Mouse (Mus musculus): ENCODE results near the gene Med11.
"Not testable (repeated sequence)": the region's sequence is repeated elsewhere in the genome, so short reads cannot be mapped to it uniquely, and the experiment has no call there.

Gene Med11

DNA sequence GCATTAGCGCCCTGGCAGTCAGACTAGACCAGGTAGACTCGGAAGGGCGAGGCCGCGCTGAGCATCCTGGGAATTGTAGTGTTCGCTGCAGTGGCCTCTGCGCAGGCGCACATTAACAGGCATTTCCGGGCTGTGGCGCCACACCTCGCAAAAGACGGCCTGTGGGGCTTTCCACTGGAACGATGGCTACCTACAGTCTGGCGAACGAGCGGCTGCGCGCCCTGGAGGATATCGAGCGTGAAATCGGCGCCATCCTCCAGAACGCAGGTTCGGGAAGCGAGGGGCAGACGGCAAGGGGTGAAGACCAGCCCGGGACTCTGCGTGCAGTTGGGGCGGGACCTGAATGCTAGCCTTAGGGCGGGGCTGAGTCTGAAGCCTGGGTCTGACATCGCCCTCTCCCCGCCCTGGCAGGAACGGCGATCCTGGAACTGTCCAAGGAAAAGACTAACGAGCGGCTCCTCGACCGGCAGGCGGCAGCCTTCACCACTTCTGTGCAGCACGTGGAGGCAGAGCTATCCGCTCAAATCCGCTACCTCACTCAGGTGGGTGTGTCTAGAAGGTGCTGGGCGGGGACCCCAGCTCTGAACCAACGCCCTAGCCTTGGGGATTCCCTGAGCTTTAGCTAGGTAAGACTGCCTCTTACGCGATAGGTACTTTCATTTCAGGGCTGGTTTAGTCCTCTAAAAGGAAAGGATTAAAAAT is at the start of gene Med11:
TSS of gene Med11 (plus strand) at position 123 of the 702 bp plus-strand sequence.
- DNase-seq, result peak; percentile 98

- peak; percentile 37 for DNase-seq
Observed at GRCm38 (mm10) chr11:70403598-70403997, 48.1 kb upstream of the Med11 start.

DNA sequence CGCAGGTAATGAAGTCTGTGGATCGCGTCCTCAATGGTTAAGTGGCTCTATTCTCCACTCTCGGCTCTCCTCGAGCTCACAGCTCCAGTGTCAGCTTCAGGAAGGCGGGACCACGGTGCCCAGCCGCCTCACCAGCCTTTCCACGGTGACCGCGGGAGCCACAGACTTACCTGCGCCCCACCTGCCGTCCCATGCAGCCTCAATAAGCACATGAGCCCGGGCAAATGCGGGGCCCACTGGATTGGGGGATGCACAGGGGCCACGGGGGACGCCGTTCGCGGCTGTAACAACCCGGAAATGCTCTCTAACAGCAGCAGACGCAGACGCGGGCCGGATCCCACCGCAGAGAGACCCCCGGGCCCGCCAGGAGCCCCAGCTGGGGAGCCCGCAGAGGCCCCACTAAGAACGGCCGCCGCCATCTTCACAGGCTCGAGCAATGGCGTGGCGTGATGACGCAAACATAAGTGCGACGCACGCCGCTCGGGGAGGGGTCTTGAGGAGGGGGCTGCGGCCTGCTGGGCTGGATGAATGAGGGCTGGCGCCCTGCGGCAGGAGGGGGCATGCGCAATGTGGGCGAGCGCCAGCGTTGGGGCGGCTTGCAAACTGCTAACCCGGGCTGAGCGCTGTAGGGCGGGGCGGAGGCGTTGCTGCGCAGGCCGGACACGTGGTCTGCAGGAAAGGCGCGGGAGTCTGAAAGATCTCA is 42.0 kb upstream of the Med11 start, which contains the start of gene Pelp1:
TSS of gene Pelp1 (minus strand) at position 438 of the 703 bp plus-strand sequence.
- peak; percentile 93 for DNase-seq

- no peak for DNase-seq
Observed at GRCm38 (mm10) chr11:70410297-70410643, 41.4 kb upstream of the Med11 start.

GRCm38 (mm10) chr11:70412591-70412990 is 39.1 kb upstream of the Med11 start:
- no peak for DNase-seq

DNA sequence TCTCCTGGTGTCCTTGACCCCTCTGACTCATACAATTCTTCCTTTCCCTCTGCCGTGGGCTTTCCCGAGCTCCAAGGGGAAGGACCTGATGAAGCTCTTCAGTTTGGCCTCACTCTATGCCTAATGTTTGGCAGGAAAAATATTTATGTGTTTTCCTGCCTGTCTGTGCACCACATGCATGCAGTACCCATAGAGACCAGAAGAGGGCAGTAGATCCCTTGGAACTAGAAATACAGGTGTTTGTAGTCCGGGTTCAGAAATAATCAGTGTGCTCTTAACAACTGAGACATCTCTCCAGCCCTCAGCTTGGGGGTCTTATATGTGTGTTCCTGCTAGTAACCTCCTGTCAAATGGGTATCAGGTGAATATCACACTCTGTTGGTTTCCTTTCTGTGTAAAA is 37.8 kb upstream of the Med11 start:
- DNase-seq, result peak; percentile 86

DNA sequence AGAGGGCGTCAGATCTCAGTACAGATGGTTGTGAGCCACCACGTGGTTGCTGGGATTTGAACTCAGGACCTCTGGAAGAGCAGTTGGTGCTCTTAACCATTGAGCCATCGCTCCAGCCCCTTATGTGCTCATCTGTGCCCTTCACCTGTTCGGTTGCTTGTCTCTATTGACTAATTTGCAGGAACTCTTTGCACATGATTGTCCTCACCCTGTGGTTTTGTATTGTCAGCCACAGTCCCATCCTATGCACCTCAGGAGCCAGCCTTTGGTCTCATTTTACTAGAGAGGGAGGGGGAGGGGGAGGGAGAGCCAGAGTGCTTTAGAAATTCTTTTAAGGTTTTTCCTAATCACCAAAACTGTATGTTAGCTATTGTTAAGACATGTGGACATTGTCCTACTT is 33.5 kb upstream of the Med11 start:
- no peak for DNase-seq

DNA sequence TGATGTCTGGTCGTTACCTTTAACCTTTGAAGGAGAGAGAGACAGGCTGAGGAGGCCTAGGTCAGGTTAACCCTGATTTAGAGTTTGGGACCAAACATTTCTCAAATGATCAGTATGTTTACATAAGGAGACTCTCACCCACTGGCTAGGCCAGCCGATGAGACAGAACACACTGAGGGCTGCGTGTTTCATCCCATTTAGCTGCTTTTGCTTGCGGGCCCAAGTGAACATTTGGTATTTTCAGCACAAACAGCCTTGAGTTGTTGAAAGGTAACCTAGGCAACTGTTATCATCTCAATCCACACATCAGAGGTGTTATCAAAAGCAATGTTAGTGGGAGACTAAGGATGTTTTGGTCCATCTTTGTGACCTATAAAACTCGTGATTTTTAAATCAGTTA is 32.2 kb upstream of the Med11 start:
- DNase-seq, result no peak

DNA sequence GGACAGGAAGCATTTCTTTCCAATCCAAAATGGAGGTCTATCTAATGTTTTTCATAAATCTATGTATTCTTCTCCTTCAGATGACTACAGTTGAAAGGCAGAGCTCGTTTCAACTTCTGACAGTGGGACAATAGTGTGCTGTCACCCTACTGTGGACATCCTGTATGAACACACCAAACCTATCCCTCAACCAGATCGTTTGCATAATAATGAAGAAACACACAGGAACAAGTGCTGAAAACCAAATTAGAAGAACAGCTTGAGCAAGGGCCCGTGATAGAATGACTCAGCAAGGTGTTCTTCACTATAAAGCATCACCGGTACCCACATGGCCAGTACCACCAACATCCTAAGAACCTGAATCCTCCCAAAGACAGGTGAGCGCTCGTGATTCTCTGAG is 25.1 kb upstream of the Med11 start:
- not testable (repeated sequence) for DNase-seq

DNA sequence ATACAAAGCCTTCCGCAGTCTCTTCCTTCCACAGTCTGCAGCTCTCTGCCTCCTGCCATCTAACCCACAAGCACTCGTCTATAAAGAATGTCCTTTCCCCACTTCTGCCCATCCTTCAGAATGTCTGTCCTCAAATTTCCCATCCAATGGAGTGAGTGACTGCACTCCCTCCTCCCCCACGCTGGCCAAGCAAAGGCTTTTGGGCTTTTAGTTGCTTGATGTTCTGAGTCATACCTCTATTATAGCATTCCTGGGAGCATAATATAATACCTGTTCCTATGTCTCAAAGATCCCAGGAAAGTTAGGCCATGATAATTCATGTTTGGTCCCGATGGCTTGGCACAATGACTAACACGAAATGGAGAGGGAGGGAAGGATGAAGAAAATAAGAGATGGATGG is 20.1 kb upstream of the Med11 start:
- DNase-seq, result no peak

DNA sequence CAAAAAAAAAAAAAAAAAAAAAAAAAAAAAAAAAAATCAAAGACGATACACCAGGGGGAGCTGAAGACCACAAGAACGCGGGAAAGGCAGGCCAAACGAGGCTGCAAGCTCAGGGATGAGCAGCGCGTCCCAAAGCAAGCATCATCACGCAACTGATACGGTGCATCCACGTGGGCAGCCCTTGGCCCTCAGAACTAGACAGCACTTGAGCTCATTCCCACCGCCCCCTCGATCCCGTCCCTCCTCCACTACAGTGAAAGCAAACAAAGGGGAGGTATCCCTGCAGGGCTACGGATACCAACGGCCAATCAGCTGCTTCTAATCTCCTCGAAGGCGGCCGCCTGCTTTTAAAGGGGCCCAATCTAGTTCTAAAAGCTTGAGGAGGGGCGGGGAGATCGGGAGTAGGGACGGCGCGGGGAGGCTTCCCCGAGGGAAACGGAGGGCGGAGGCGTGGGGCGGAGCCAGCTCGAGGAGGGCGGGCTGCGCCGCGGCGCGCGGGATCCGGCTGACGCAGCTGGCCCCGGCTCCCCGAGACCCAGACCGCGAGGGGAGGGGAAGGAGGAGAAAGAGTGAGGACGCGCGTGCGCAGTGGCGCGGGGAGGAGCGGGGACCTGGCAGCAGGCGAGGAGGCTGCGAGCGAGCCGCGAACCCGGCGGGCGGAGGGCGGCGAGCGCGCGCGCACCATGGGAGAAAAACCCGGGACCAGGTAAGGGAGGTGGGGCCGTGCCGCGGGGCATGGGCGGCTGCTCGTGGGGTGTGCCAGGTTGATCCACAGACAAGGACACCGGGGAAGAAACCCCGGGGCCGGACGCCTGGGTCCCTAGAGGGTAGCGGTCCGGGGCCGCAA is 19.4 kb upstream of the Med11 start, which contains the start of gene Arrb2:
TSS of gene Arrb2 (plus strand) at position 588 of the 847 bp plus-strand sequence.
- DNase-seq, result peak; percentile 98

DNA sequence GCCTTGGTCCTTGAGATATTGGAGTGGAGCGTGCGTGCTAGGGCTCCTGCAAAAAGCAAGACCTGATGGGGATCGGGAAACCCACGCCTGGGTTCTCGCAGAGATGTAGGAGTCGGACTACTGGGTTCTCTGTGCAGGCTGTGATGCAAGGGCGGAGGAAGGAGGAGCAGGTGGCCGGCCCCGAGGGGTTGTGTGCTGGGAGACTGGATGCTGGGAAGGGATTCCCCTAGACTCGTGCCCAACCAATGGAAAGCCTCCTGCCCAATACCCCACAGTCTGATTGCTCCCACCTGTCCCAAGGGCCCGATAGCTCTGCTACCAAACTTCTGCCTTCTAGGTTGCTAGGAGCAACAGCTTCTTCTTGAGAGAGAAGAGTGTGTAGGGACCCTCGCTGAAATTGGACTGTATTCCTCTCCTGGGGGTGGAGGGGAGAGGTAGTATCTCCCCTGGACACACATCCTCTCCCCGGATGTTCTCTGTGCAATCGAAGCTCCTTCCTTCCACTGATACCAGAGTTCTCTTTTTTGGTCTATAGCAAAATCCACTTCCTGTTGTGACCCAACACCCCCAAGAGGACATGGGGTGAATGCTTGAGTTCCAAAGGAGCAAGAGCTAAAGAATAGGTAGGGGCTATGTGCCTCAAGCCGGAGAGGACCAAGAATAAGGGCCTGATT is 18.7 kb upstream of the Med11 start:
- DNase-seq, result no peak

- DNase-seq, result no peak
Observed at GRCm38 (mm10) chr11:70433569-70433943, 18.2 kb upstream of the Med11 start.

- no peak for DNase-seq
Observed at GRCm38 (mm10) chr11:70433951-70434350, 17.8 kb upstream of the Med11 start.

DNA sequence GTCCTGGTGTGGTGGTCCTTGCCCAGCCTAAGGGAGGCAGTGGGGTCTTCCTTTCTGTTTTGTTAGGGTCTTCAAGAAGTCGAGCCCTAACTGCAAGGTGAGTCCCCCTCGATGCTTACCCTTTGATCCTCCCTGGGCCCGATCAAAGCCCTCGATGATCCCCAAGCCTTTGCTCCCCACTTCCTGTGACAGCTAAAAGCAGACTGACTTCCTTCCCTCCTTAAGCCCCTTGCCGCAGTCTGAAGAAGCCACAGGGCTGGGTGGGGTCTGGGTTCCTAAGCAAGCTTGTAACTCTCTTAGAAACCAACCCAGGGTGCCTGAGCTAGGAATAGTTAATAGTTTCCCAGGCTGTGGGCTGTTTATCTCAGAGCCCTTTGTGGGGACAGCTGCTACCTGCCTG is 16.2 kb upstream of the Med11 start:
- no peak for DNase-seq

GRCm38 (mm10) chr11:70437426-70437825 is 14.3 kb upstream of the Med11 start:
- no peak for DNase-seq

DNA sequence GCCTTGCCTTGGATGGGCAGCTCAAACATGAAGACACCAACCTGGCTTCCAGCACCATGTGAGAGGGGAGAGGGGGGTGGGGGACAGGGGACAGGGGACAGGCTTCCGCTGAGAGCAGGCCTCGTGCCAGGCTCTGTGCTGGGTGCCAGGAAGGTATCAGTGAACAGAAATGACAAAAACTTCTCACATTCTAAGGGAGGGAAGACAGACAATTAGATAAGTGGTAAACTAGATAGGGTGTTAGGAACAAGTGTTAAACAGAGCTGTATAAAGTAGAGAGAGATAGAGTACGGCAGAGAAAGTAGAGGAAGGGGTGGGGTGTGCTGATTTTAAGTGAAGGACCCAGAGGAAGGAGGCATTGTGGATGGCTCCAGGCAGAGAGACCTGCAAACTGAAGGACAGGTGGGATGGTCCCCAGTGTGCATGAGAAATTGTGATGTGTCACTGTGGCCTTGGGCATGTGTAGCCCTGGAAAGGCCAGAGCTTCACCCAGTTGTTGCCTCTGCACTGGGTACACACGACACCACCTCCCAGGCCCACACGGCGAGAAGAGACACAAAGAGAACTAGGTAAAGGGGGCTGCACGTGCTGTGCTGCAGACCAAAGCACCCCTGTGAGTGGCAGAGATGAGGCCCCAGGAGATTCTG is 12.9 kb upstream of the Med11 start:
- DNase-seq, result no peak

- no peak for DNase-seq
Observed at GRCm38 (mm10) chr11:70440637-70441036, 11.1 kb upstream of the Med11 start.

- DNase-seq, result no peak
Observed at GRCm38 (mm10) chr11:70441882-70442281, 9.8 kb upstream of the Med11 start.

DNA sequence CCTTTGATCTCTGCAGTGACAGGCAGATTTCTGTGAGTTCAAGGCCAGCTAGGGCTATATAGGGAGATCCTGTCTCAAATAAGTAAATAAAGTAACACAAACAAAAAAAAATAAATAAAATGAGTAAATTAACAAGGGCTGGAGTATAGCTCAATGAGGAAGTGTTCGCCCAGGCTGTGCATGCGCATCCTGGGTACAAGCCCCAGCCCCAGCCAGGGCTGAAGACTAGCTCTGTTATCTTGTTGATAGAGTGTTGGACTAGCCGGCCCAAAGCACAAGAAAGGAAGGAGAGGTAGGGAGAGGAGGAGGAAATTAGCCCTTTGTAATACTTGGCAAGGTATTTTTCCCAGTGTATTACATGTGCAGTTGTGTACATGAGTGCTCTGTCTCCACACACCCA is 7.8 kb upstream of the Med11 start:
- DNase-seq, result no peak

DNA sequence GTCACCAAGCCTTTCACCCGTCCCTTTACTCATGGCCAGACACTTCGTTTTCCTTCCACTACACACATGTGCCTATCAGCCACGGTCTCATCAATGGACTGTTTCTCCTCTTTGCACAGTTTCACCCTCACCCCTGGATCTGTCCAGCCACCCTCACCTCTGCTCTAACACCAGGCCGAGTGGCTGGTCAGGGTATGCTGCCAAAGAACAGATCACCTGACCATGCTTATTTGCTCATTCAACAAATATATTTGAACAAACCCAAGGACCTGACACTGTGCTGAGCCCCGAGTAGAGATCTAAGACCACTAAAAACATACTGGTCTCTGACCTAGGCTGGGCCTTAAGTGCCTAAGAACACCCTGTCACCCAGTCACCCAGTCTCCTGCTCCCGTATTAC is 7.1 kb upstream of the Med11 start:
- no peak for DNase-seq

DNA sequence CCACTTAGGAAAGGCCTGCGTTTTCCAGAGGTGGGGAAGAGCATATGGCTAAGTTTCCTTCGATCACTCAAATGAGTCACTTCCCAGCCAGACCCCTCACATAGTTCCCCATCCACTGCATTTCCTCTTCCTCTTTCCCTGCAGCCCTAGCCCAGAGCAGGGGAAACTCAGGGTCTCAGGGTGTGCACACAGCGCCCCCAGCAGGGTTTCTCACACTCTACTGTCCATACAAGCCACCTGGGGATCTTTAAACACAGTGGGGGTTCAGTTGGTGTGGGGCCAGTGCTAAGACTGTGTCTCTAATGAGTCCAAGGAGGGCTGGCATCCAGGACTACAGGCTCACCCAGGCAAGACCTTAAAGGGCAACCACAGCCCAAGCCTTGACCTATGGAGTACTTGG is 5.0 kb upstream of the Med11 start:
- no peak for DNase-seq

DNA sequence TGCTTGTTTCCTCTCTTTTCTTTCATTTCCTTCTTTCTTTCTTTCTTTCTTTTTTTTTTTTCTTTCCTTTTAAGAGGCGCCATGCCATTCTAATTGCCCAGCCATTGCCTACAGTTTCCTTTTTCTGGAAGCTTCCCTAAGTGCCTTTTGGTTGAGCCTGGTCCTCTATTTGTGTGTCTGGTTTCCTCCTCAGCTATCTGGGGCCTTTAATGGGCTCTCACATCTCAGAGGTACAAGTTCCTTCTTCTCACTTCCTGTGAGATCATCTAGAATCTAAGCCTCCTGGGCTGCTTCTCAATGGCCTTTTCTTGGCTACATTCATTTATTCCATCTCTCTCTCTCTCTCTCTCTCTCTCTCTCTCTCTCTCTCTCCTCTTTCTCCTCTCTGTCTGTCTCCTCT is 4.3 kb upstream of the Med11 start:
- DNase-seq, result no peak
